Mouse (Mus musculus): ENCODE results near the gene Mettl8. TPM values are rescaled to one million over a fixed set of nuclear protein-coding genes. Genes with fewer than 3 reads are reported as not detected.

Mettl8 gene
- polyA plus RNA-seq, 1 experiment from 2014 or later = 13.3 TPM

- Histone ChIP-seq H3K4me2 (no peak overlapping the region), H3K9me3 (replicated peaks) (no peaks in the 10 kb centered on the region), H3K27ac (ENCODE audit: poor library complexity, severe bottlenecking) (no peak overlapping the region), H3K4me3 (no peak overlapping the region), H3K4me1 (replicated peaks) (peaks cover 7% of the 10 kb centered on the region), H3K36me3 (no peaks in the 10 kb centered on the region), H3K27me3 (replicated peaks) (no peaks in the 10 kb centered on the region), H3K9ac (no peak overlapping the region)
- 76% methylated on average over 1 of the region's 1 CpGs for WGBS
- ATAC-seq (ENCODE audit: insufficient number of reproducible peaks, low FRiP score) = no peak
Measured at GRCm38 (mm10) chr2:70924049-70924448, 131.3 kb downstream of the Mettl8 start.

GRCm38 (mm10) chr2:70922814-70923213, 132.6 kb downstream of the Mettl8 start:
- 64% methylated on average over 6 of the region's 6 CpGs for WGBS
- H3K27ac ChIP-seq (ENCODE audit: poor library complexity, severe bottlenecking) = no peak overlapping the region
- H3K9me3 ChIP-seq (replicated peaks) = no peaks in the 10 kb centered on the region
- H3K9ac ChIP-seq = no peak overlapping the region
- no peak for ATAC-seq (ENCODE audit: insufficient number of reproducible peaks, low FRiP score)
- no peak overlapping the region for H3K4me3 ChIP-seq
- no peak overlapping the region for H3K4me2 ChIP-seq
- no peaks in the 10 kb centered on the region for H3K36me3 ChIP-seq
- peaks cover 7% of the 10 kb centered on the region for H3K4me1 ChIP-seq (replicated peaks)
- no peaks in the 10 kb centered on the region for H3K27me3 ChIP-seq (replicated peaks)

- no peaks in the 10 kb centered on the region for H3K36me3 ChIP-seq
- no peak for ATAC-seq (ENCODE audit: insufficient number of reproducible peaks, low FRiP score)
- no peaks in the 10 kb centered on the region for H3K9me3 ChIP-seq (replicated peaks)
- 38% methylated on average over 8 of the region's 8 CpGs for WGBS
- peaks cover 7% of the 10 kb centered on the region for H3K4me1 ChIP-seq (replicated peaks)
- H3K27me3 ChIP-seq (replicated peaks) = no peaks in the 10 kb centered on the region
- no peak overlapping the region for H3K4me3 ChIP-seq
- H3K27ac ChIP-seq (ENCODE audit: poor library complexity, severe bottlenecking) = no peak overlapping the region
- no peak overlapping the region for H3K9ac ChIP-seq
- H3K4me2 ChIP-seq = peak overlapping the region; percentile 46
Measured at GRCm38 (mm10) chr2:70920937-70921596, 134.3 kb downstream of the Mettl8 start.

- Histone ChIP-seq H3K9me3 (replicated peaks) (no peaks in the 10 kb centered on the region), H3K4me2 (no peak overlapping the region), H3K4me1 (replicated peaks) (peaks cover 7% of the 10 kb centered on the region), H3K27me3 (replicated peaks) (no peaks in the 10 kb centered on the region), H3K9ac (no peak overlapping the region), H3K27ac (ENCODE audit: poor library complexity, severe bottlenecking) (no peak overlapping the region), H3K36me3 (no peaks in the 10 kb centered on the region), H3K4me3 (no peak overlapping the region)
- WGBS = 73% methylated on average over 2 of the region's 2 CpGs
- no peak for ATAC-seq (ENCODE audit: insufficient number of reproducible peaks, low FRiP score)
Measured at GRCm38 (mm10) chr2:70919913-70920522, 135.4 kb downstream of the Mettl8 start.

- no peak overlapping the region for H3K4me3 ChIP-seq
- H3K27ac ChIP-seq (ENCODE audit: poor library complexity, severe bottlenecking) = no peak overlapping the region
- WGBS = 85% methylated on average over 2 of the region's 2 CpGs
- H3K4me1 ChIP-seq (replicated peaks) = peaks cover 7% of the 10 kb centered on the region
- H3K9ac ChIP-seq = no peak overlapping the region
- no peak overlapping the region for H3K4me2 ChIP-seq
- no peaks in the 10 kb centered on the region for H3K27me3 ChIP-seq (replicated peaks)
- no peaks in the 10 kb centered on the region for H3K36me3 ChIP-seq
- H3K9me3 ChIP-seq (replicated peaks) = 0 out of 2 replicates have a peak, but pooled peaks cover under 1% of the 10 kb centered on the region
- ATAC-seq (ENCODE audit: insufficient number of reproducible peaks, low FRiP score) = no peak
Measured at GRCm38 (mm10) chr2:70918516-70918915, 136.9 kb downstream of the Mettl8 start.

Other genes starting within 250 kb of the Mettl8 start
- gene Tlk1, start 229.9 kb downstream of the Mettl8 start, polyA plus RNA-seq (2016; fragmentation: Nextera tagmentation; extraction: Ambion mirVana) = 38.5 and 43.6 TPM in 2 replicates
- 18.9 and 19.5 TPM in 2 replicates for gene Dcaf17, start 255 bp downstream of the Mettl8 start, polyA plus RNA-seq (2016; fragmentation: Nextera tagmentation; extraction: Ambion mirVana)
- gene Cybrd1, start 62.3 kb upstream of the Mettl8 start, polyA plus RNA-seq (2016; fragmentation: Nextera tagmentation; extraction: Ambion mirVana) = 1.9 TPM in 2 replicates
- gene Dync1i2, start 156.1 kb upstream of the Mettl8 start, polyA plus RNA-seq (2016; fragmentation: Nextera tagmentation; extraction: Ambion mirVana) = 82.0 and 82.4 TPM in 2 replicates

Measured in heart, embryonic 12.5 days (tissue).